Mouse (Mus musculus): ENCODE results near the gene Gm45717. TPM values are rescaled to one million over a fixed set of nuclear protein-coding genes. Genes with fewer than 3 reads are reported as not detected.
"Not testable (repeated sequence)": the region's sequence is repeated elsewhere in the genome, so short reads cannot be mapped to it uniquely, and the experiment has no call there.

The Gm45717 gene
- total RNA-seq, 2 experiments from 2014 or later = not detected

DNA sequence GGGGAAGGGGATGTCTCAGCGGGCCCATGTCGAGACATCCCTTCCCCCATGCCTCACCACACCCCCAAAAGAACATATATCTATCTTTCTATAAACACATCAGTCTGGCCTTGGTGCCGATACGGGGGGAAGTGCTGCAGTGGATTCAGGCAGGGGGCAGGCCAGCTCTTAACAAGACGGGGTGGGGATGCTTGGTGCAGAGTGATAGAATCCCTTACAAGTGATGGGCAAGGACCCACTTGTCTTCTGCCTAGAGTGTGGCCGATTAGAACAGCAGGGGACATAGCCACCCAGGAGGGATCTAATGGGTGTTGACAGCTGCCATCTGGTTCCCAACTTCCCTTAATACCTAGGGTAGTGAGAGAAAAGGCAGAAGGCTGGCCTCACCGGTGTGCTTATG, 15.2 kb upstream of the Gm45717 start:
- intact Hi-C loops (cut with DNase I) = no loop called here
- DNase-seq = no peak

GRCm38 (mm10) chr7:140968710-140969109, 13.0 kb upstream of the Gm45717 start:
- intact Hi-C loops (cut with DNase I) = loop anchor here (5.0 kb wide), 1 partner anchor 74 kb away; no protein-coding TSS in a partner anchor
- not testable (repeated sequence) for DNase-seq

DNA sequence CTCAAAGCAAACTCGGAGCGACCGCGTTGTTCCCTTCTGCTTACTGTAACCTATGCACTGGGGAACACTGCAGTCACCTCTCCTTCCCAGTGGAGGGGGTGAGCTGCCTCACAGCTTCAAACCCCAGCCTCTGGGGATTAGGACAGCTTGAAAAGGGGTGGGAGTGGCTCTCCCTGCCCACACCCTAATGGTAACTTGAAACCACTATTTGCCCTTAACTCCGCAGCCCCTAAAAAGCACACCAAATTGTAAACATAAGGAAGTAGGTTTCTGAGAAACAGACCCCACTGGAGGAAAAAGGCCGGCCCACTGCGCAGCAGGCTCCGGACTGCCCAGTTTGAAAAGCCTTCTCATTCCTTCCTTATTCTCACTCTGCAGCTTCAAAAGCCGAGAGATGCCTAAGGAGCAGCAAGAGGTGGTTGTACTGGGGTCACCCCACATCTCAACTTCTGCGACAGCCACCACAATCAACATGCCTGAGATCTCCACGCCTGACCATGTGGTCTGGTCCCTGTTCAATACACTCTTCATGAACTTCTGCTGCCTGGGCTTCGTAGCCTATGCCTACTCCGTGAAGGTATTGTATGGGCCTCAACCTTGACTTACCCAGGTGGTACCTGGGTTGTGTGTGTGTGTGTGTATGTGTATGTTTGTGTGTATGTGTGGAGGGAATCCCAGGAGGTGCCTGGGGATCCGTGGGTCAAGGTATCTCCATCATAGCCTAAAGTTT, 12.3 kb upstream of the Gm45717 start:
- intact Hi-C loops (cut with DNase I) = loop anchor here (5.0 kb wide), 1 partner anchor 74 kb away; no protein-coding TSS in a partner anchor

GRCm38 (mm10) chr7:140966921-140967320, 11.2 kb upstream of the Gm45717 start, which contains the start of gene Ifitm1:
Gene Ifitm1 (plus strand): TSS chr7:140967221.
- intact Hi-C loops (cut with DNase I) = loop anchor here (5.0 kb wide), 1 partner anchor 75 kb away; no protein-coding TSS in a partner anchor
- DNase-seq = no peak

More for the DNA sequence above, 12.3 kb upstream of the Gm45717 start:
- DNase-seq = no peak

- DNase-seq = no peak
- intact Hi-C loops (cut with DNase I) = no loop called here
Measured at GRCm38 (mm10) chr7:140962733-140963132, 7.0 kb upstream of the Gm45717 start.

DNA sequence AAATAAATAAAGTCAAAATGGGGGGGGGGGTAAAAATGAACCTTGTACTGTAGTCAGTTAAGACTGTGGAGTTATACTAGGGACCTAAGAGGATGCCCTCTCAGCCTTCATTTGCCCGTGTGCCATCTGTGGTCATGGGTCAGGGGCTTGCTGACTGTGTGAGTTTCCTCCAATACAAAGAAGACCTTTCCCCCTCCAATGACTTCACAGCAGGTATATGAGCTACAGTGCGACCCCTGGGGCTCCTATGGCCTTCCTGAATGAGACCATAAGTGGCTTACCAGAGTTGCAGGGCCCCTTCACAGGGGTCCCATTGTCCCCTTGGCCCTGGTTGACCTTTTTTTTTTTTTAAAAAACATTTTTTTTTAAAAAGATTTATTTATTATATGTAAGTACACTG, 5.7 kb upstream of the Gm45717 start:
- intact Hi-C loops (cut with DNase I) = no loop called here
- no peak for DNase-seq

DNA sequence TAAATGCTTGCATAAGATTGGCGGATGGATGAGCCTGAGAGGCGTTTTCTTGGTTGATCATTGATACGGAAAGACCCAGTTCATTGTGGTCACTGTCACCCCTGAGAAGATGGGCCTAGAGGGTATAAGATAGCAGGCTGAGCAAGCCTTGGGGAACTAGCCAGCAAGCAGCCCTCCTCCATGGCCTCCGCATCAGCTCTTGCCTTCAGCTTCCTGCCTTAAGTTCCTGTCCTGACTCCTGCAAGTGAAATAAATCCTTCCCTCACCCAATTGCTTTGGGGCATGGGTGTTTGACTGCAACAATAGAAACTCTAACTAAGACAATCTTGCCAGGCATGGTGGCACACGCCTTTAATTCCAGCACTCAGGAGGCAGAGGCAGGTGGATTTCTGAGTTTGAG, 4.3 kb upstream of the Gm45717 start:
- no peak for DNase-seq
- intact Hi-C loops (cut with DNase I) = no loop called here

GRCm38 (mm10) chr7:140959181-140959901, 3.6 kb upstream of the Gm45717 start:
- intact Hi-C loops (cut with DNase I) = no loop called here
- peak; percentile 38 for DNase-seq

GRCm38 (mm10) chr7:140956556-140956869, 776 bp upstream of the Gm45717 start:
- intact Hi-C loops (cut with DNase I) = no loop called here

GRCm38 (mm10) chr7:140955342-140955741, 395 bp downstream of the Gm45717 start:
- no peak for DNase-seq
- intact Hi-C loops (cut with DNase I) = no loop called here

More at GRCm38 (mm10) chr7:140956556-140956869, 776 bp upstream of the Gm45717 start:
- DNase-seq = no peak

GRCm38 (mm10) chr7:140954733-140955071, 1.0 kb downstream of the Gm45717 start:
- intact Hi-C loops (cut with DNase I) = no loop called here
- no peak for DNase-seq

DNA sequence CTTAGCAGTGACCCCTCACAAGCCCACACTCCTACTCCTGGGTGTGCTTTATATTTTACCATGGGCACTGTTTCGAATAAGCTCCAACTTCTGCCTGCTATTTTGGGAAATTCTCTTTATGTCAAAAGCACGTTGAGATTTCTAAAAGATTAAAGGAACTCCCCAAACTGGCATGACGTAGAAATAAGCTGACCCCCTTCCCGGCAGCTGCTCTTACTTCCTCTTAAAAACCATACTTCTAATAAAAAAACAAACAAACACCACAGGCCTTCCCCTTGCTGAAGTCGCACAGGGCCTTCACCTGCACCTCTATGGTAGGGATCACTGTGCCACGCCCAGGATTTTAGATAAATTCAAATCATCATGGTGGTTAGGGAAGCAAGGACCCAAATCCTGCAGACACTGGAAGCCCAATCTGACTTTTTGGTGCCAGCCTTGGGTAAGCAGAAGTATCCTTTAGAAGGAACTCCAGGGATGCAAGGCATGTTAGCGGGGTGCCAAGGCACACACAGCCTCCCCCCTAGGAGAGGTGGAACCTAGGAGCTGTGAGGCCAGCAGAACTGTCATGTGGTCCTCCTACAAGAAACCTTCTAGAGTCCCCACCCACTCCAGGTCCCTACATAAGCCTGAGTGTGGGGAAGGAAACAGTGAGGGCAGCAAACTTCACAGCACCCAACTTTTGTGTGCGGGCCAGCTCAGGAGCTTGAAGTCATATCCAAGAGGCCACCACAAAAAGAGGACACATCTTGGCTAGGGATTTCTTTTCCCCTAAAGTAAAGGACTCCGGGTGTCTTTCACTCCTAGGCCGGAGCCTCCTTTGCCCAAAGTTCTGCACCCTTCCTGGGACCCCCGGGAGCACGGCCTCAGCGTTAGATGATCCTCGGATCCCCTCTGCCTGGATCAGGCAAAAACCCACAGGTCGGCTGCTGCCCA, 1.7 kb downstream of the Gm45717 start:
- DNase-seq = no peak
- intact Hi-C loops (cut with DNase I) = no loop called here

GRCm38 (mm10) chr7:140953133-140953532, 2.6 kb downstream of the Gm45717 start:
- no peak for DNase-seq
- intact Hi-C loops (cut with DNase I) = no loop called here

GRCm38 (mm10) chr7:140952441-140952840, 3.3 kb downstream of the Gm45717 start:
- DNase-seq = no peak
- intact Hi-C loops (cut with DNase I) = no loop called here

- intact Hi-C loops (cut with DNase I) = no loop called here
- no peak for DNase-seq
Measured at GRCm38 (mm10) chr7:140951765-140952164, 4.0 kb downstream of the Gm45717 start.

DNA sequence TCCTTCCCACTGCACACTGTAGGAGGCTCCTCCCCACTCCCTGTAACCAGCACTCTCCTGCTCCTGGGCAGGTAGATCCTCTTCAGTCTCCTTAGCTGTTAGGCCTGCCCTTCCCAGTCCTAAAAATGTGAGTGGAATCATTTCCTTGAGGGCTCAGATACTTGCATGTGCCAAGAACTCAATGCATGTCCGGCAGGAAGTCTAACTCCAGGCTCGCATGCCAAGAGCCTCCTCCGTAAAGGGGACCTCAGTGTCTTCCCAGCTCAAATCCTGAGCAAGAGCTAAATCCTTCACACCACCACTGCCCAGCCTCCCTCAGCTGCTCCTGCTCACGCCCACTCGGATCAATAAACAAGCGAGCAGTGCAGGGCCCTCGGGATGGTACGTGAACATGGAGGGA, 4.7 kb downstream of the Gm45717 start:
- no peak for DNase-seq
- intact Hi-C loops (cut with DNase I) = no loop called here

DNA sequence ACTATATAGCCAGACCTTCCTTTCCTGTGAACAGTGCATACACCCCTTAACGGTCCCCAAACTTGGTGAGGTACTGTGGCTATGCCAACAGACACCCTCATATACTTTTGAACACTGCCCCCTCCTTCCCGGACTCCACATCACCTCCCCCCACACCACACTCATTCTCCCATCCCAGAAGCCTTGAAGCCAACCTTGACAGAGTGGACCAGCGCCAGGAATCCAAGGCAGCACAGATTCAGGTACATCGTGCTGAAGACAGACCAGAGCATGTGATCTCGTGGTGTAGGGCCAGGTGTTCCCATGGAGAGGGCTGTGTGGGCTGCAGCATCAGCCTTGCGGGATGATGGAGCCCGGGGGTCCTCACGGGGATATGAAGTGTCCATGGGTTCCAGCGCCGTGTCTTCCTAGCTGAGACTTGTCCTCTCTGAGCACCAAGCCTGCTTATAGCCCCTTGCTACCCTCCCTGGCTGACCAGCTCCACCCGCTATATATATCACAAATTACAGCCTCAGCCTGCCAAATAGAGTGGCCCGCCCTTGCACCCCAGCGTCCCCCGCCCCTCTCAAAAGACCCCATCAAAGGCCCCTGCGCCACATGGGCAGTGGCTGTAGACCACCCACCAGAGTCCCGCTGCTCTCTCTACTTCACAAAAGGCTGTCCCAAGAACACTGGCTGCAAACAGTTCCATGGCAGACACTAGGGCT, 5.8 kb downstream of the Gm45717 start, which contains the start of gene Ifitm5:
Gene Ifitm5, minus strand, starts transcription at position 468 of the 707 bp plus-strand sequence.
- DNase-seq = no peak
- intact Hi-C loops (cut with DNase I) = no loop called here

DNA sequence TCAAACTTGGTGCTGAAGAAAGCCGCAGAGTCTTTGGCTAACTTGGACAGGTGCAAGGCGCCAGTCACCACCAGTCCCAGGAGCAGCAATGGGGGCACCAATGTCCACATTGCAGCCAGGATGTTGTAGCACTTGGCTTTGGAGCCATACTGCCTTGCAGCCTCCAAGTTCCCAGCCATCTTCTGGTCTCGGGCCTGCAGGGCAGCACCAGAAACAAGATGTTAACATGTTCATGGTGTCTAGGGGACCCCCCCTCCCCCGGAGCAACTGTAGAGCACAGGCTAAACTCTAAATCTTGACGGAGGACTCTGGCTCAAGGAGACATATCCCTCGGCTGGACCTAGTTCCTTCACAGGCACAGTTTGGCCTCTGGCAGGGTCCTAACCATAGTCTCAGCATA, 6.5 kb downstream of the Gm45717 start:
- DNase-seq = no peak
- intact Hi-C loops (cut with DNase I) = no loop called here

DNA sequence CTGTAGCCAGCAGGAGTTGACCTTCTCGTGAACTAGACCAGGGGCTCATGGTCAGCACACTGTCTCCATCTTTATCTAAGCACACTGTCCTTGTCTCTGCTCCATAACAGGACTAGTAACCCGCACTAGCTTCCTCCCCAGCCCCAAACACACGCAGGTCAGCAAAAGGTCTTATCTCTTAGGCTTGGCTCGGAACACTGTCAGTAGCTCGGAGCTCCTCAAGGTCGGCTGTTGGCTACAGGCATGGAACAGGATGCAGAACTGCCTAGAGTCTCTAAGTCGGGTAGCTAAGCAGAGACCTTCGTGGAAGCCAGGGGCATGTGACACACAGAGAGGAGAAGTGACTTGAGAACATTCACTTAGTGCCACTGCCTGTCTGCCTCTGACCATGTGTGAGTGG, 7.6 kb downstream of the Gm45717 start:
- intact Hi-C loops (cut with DNase I) = no loop called here

GRCm38 (mm10) chr7:140946980-140947379, 8.8 kb downstream of the Gm45717 start:
- intact Hi-C loops (cut with DNase I) = no loop called here
- DNase-seq = no peak

More for the DNA sequence above, 7.6 kb downstream of the Gm45717 start:
- no peak for DNase-seq

All from left cerebral cortex, postnatal 4 days (tissue).